Mouse (Mus musculus) myocyte (in vitro differentiated cells): ENCODE measurements around the gene Gipc2. TPM values are rescaled to one million over a fixed set of nuclear protein-coding genes. Genes with fewer than 3 reads are reported as not detected.

Experiments used
- H3K27me3 ChIP-seq: one replicate; pipeline ENCODE4 v1.6.1; 2011; ENCODE audit not compliant: control insufficient read depth, insufficient read depth, insufficient read length
- H3K36me3 ChIP-seq: one replicate; pipeline ENCODE4 v1.6.1; 2011; ENCODE audit not compliant: control insufficient read depth, insufficient read depth
- H3K4me2 ChIP-seq: one replicate; pipeline ENCODE4 v1.6.1; 2011; ENCODE audit warnings: low read depth, control low read depth
- H3K4me3 ChIP-seq: one replicate; pipeline ENCODE4 v1.5.1; 2011; ENCODE audit warnings: mild to moderate bottlenecking, control low read depth, moderate library complexity
- H3K79me2 ChIP-seq: one replicate; pipeline ENCODE4 v1.6.1; 2011; ENCODE audit not compliant: control insufficient read depth, insufficient read depth
- H3ac ChIP-seq: one replicate; pipeline ENCODE4 v1.6.1; 2011; ENCODE audit not compliant: control insufficient read depth, insufficient read length
- CEBPB ChIP-seq: IDR thresholded peaks from 2 replicates; pipeline ENCODE4 v1.6.1; 2011; ENCODE audit warnings: mild to moderate bottlenecking, moderate library complexity; ENCODE audit not compliant: poor library complexity, insufficient read depth, severe bottlenecking
- E2F4 ChIP-seq: IDR thresholded peaks from one replicate; pipeline ENCODE4 v1.6.1; 2011; ENCODE audit warnings: mild to moderate bottlenecking, control low read depth, moderate library complexity; ENCODE audit not compliant: insufficient read depth
- MAX ChIP-seq: IDR thresholded peaks from one replicate; pipeline ENCODE4 v1.6.1; 2011; ENCODE audit warnings: low read depth, mild to moderate bottlenecking, control low read depth
- MYOD1 ChIP-seq, 3 experiments: IDR thresholded peaks; one replicate each; pipeline ENCODE4 v1.6.1; 2011; ENCODE audit warnings: control low read depth in 2 of 3, low read depth in 2 of 3, mild to moderate bottlenecking in 2 of 3, moderate library complexity in 1 of 3; ENCODE audit not compliant: insufficient read length in 2 of 3, control insufficient read depth in 1 of 3
- MYOG ChIP-seq, 3 experiments: IDR thresholded peaks; one replicate each; pipeline ENCODE4 v1.6.1; 2011; ENCODE audit warnings: control low read depth in 2 of 3, low read depth in 2 of 3, mild to moderate bottlenecking in 2 of 3; ENCODE audit not compliant: insufficient read length in 2 of 3, control insufficient read depth in 1 of 3, insufficient read depth in 1 of 3
- POLR2A ChIP-seq: IDR thresholded peaks from one replicate; pipeline ENCODE4 v1.6.1; 2011; ENCODE audit warnings: low read depth, mild to moderate bottlenecking, control low read depth, moderate library complexity; ENCODE audit not compliant: insufficient read length
- POLR2AphosphoS2 ChIP-seq: IDR thresholded peaks from one replicate; pipeline ENCODE4 v1.6.1; 2011; ENCODE audit warnings: low read depth, control low read depth; ENCODE audit not compliant: insufficient read length
- REST ChIP-seq: IDR thresholded peaks from one replicate; pipeline ENCODE4 v1.6.1; 2011; ENCODE audit warnings: mild to moderate bottlenecking, control low read depth, moderate library complexity; ENCODE audit not compliant: insufficient read depth, insufficient read length
- SRF ChIP-seq: IDR thresholded peaks from one replicate; pipeline ENCODE4 v1.6.1; 2011; ENCODE audit warnings: low read depth; ENCODE audit not compliant: control insufficient read depth, insufficient read length
- TCF12 ChIP-seq: IDR thresholded peaks from one replicate; pipeline ENCODE4 v1.6.1; 2011; ENCODE audit warnings: mild to moderate bottlenecking, control low read depth; ENCODE audit not compliant: poor library complexity, insufficient read depth, severe bottlenecking
- TCF3 ChIP-seq: IDR thresholded peaks from one replicate; pipeline ENCODE4 v1.6.1; 2011; ENCODE audit warnings: low read depth, control low read depth; ENCODE audit not compliant: insufficient read length
- USF1 ChIP-seq: IDR thresholded peaks from one replicate; pipeline ENCODE4 v1.6.1; 2011; ENCODE audit warnings: low read depth, mild to moderate bottlenecking, control low read depth, moderate library complexity
- polyA plus RNA-seq: library from polyadenylated mRNA; unstranded; fragments of >200 nt; fragmentation: generic; extraction: Trizol; gene quantifications from one replicate; pipeline ENCODE4 v1.2.1, GENCODE M21; 2012; ENCODE audit warnings: missing spikeins

The Gipc2 gene
- polyA plus RNA-seq, 1 experiment: 0.16 TPM

- Histone ChIP-seq H3K4me2 (no peak overlapping the region), H3ac (no peak overlapping the region), H3K4me3 (no peak overlapping the region), H3K36me3 (no peaks in the 10 kb centered on the region), H3K27me3 (no peaks in the 10 kb centered on the region), H3K79me2 (no peaks in the 10 kb centered on the region)
- TF ChIP-seq E2F4 (no peak), SRF (no peak), POLR2AphosphoS2 (no peak), MYOD1 (IDR thresholded peaks at IDR 0.05; ENCODE audit: control insufficient read depth in 1 of 3, insufficient read length in 2 of 3, low read depth in 2 of 3) (no peak), TCF3 (no peak), MYOG (IDR thresholded peaks at IDR 0.05; ENCODE audit: control insufficient read depth in 1 of 3, insufficient read depth in 1 of 3, insufficient read length in 2 of 3, low read depth in 2 of 3) (no peak), POLR2A (no peak), USF1 (no peak), TCF12 (no peak), MAX (no peak), REST (no peak), CEBPB (no peak)
These were observed 71.0 kb downstream of the Gipc2 start for GRCm38 (mm10) chr3:152095030-152095429.

- H3K36me3 ChIP-seq: no peaks in the 10 kb centered on the region
- H3ac ChIP-seq: no peak overlapping the region
- no peaks in the 10 kb centered on the region for H3K79me2 ChIP-seq
- no peak overlapping the region for H3K4me3 ChIP-seq
- TF ChIP-seq MYOG (IDR thresholded peaks at IDR 0.05; ENCODE audit: control insufficient read depth in 1 of 3, insufficient read depth in 1 of 3, insufficient read length in 2 of 3, low read depth in 2 of 3) (no peak), E2F4 (no peak)
- H3K27me3 ChIP-seq: no peaks in the 10 kb centered on the region
- H3K4me2 ChIP-seq: peak overlapping the region; percentile 18
These were observed 73.5 kb downstream of the Gipc2 start for GRCm38 (mm10) chr3:152092385-152093057.

GRCm38 (mm10) chr3:152089178-152089577 lies 76.9 kb downstream of the Gipc2 start:
- no peak overlapping the region for H3K4me3 ChIP-seq
- no peaks in the 10 kb centered on the region for H3K27me3 ChIP-seq
- TF ChIP-seq SRF: no peak
- TF ChIP-seq MYOD1 (IDR thresholded peaks at IDR 0.05; ENCODE audit: control insufficient read depth in 1 of 3, insufficient read length in 2 of 3, low read depth in 2 of 3): no peak
- no peak for TF ChIP-seq MYOG (IDR thresholded peaks at IDR 0.05; ENCODE audit: control insufficient read depth in 1 of 3, insufficient read depth in 1 of 3, insufficient read length in 2 of 3, low read depth in 2 of 3)
- TF ChIP-seq TCF3: no peak
- no peak for TF ChIP-seq CEBPB
- no peak for TF ChIP-seq USF1
- no peak for TF ChIP-seq E2F4
- H3K79me2 ChIP-seq: no peaks in the 10 kb centered on the region
- no peak overlapping the region for H3ac ChIP-seq
- H3K4me2 ChIP-seq: no peak overlapping the region
- no peaks in the 10 kb centered on the region for H3K36me3 ChIP-seq

GRCm38 (mm10) chr3:152081381-152081780 lies 84.6 kb downstream of the Gipc2 start:
- TF ChIP-seq POLR2AphosphoS2 (no peak), TCF12 (no peak), CEBPB (no peak), REST (no peak), E2F4 (no peak), MYOD1 (IDR thresholded peaks at IDR 0.05; ENCODE audit: control insufficient read depth in 1 of 3, insufficient read length in 2 of 3, low read depth in 2 of 3) (no peak), POLR2A (no peak), USF1 (no peak), MAX (no peak), SRF (no peak), MYOG (IDR thresholded peaks at IDR 0.05; ENCODE audit: control insufficient read depth in 1 of 3, insufficient read depth in 1 of 3, insufficient read length in 2 of 3, low read depth in 2 of 3) (no peak), TCF3 (no peak)
- no peak overlapping the region for H3K4me3 ChIP-seq
- H3ac ChIP-seq: no peak overlapping the region
- H3K4me2 ChIP-seq: no peak overlapping the region
- no peaks in the 10 kb centered on the region for H3K79me2 ChIP-seq
- H3K27me3 ChIP-seq: no peaks in the 10 kb centered on the region
- H3K36me3 ChIP-seq: no peaks in the 10 kb centered on the region

GRCm38 (mm10) chr3:152076088-152076487 lies 89.9 kb downstream of the Gipc2 start:
- H3ac ChIP-seq: no peak overlapping the region
- H3K79me2 ChIP-seq: no peaks in the 10 kb centered on the region
- TF ChIP-seq CEBPB: no peak
- no peak for TF ChIP-seq TCF3
- TF ChIP-seq E2F4: no peak
- TF ChIP-seq MAX: no peak
- TF ChIP-seq SRF: no peak
- no peak for TF ChIP-seq POLR2A
- no peak for TF ChIP-seq TCF12
- no peak for TF ChIP-seq USF1
- no peak for TF ChIP-seq MYOG (IDR thresholded peaks at IDR 0.05; ENCODE audit: control insufficient read depth in 1 of 3, insufficient read depth in 1 of 3, insufficient read length in 2 of 3, low read depth in 2 of 3)
- no peak for TF ChIP-seq REST
- no peak for TF ChIP-seq MYOD1 (IDR thresholded peaks at IDR 0.05; ENCODE audit: control insufficient read depth in 1 of 3, insufficient read length in 2 of 3, low read depth in 2 of 3)
- TF ChIP-seq POLR2AphosphoS2: no peak
- H3K27me3 ChIP-seq: no peaks in the 10 kb centered on the region
- no peak overlapping the region for H3K4me2 ChIP-seq
- no peaks in the 10 kb centered on the region for H3K36me3 ChIP-seq
- no peak overlapping the region for H3K4me3 ChIP-seq
